Mouse (Mus musculus) embryonic fibroblast, embryonic 13.5 days (primary cell): ENCODE measurements around the gene Casd1. TPM values are rescaled to one million over a fixed set of nuclear protein-coding genes. Genes with fewer than 3 reads are reported as not detected.

Experiments
- H3K27ac ChIP-seq: 2 replicates; pipeline ENCODE4 v1.5.1; 2012; ENCODE audit warnings: low read length, control low read depth, inconsistent platforms; ENCODE audit not compliant: insufficient read depth
- H3K4me1 ChIP-seq: 2 replicates; pipeline ENCODE4 v1.6.1; 2011; ENCODE audit warnings: low read length; ENCODE audit not compliant: control insufficient read depth, insufficient read depth
- H3K4me3 ChIP-seq: 2 replicates; pipeline ENCODE4 v1.5.1; 2011; ENCODE audit warnings: mild to moderate bottlenecking, control low read depth, low read length; ENCODE audit not compliant: insufficient read depth
- CTCF ChIP-seq: IDR thresholded peaks from 2 replicates; pipeline ENCODE4 v1.5.1; 2011; ENCODE audit warnings: mild to moderate bottlenecking, control low read depth, low read length, moderate library complexity, borderline replicate concordance; ENCODE audit not compliant: insufficient read depth
- POLR2A ChIP-seq: IDR thresholded peaks from 2 replicates; pipeline ENCODE4 v1.6.1; 2011; ENCODE audit warnings: low read depth, mild to moderate bottlenecking, control low read depth, low read length, moderate library complexity
- polyA plus RNA-seq: library from polyadenylated mRNA; stranded (reverse); fragments of >200 nt; gene quantifications from 2 replicates; pipeline ENCODE4 v1.2.4, GENCODE M21; 2011; ENCODE audit warnings: low read depth; ENCODE audit not compliant: missing spikeins, insufficient read length

Casd1 gene
- polyA plus RNA-seq, 1 experiment = 18.8 TPM

DNA sequence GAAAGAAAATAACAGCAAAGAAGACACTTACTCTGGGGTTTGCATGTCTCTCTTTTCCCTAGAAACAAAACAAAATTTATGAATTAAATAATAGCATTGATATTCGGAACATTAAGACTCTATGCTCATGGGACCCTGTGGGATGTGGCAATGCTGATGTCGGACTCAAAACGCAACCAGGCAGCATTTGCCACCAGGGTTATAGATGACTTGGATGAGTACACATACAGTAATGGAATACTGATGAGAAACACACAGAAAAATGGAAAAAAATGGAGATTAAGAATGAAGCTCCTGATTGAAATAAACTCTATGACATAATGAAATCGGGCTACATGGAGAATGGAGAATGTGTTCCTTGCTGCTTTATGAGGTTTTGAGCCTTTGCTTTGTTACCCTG is 89.8 kb downstream of the Casd1 start:
- no peaks in the 10 kb centered on the region for H3K4me1 ChIP-seq
- H3K4me3 ChIP-seq = no peak overlapping the region
- H3K27ac ChIP-seq = no peak overlapping the region
- TF ChIP-seq POLR2A = no peak
- no peak for TF ChIP-seq CTCF

Other genes starting within 250 kb of the Casd1 start
- 3,465 and 4,838 TPM in 2 replicates for gene Col1a2, start 96.0 kb upstream of the Casd1 start, polyA plus RNA-seq
- 65.1 and 73.8 TPM in 2 replicates for gene Sgce, start 146.4 kb downstream of the Casd1 start, polyA plus RNA-seq
- gene Peg10, start 146.5 kb downstream of the Casd1 start, polyA plus RNA-seq = 19.2 and 22.9 TPM in 2 replicates